8 mouse cellular contexts compared by ENCODE assay signal in the genomic region with DNA sequence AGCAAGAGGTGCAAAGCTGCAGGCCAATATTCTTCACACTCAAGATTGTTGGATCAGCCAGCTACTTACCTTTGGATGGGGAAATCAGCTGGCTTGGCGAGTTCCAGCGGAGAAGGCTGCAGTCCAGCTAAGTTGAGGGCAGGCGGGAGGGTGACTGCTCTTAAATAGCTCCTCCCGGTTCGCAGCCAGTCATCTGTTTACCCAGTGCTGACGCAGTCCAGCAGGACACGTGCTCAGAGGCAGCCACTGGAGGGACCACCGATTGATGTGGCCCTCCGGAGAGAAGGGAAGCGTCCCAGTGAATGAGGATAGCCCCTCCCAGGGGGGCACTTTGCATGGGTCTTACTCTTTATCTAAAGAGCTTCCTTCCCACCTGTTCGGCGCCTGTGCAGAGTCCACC. TPM values are rescaled to one million over a fixed set of nuclear protein-coding genes. Genes with fewer than 3 reads are reported as not detected.
A peak's percentile ranks its signal among the peaks of the same experiment; 100 is the strongest.
DNase-seq lines count a peak whose midpoint lies in the region; ATAC-seq and TF ChIP-seq lines count a peak whose summit lies in the region.

A gene (minus strand): TSS at position 166 of the 400 bp plus-strand sequence.

- peak within 1 kb of the TSS; percentile 70 for H3K4me2 ChIP-seq in forebrain, embryonic 16.5 days (ENCODE audit: low read length)
- peak within 1 kb of the TSS; percentile 51 for H3K4me2 ChIP-seq in lung, embryonic 14.5 days

- TF ChIP-seq CTCF in lung, embryonic 14.5 days (IDR thresholded peaks at IDR 0.05; ENCODE audit: low read depth): no peak

- no peak for ATAC-seq in forebrain, embryonic 16.5 days
- ATAC-seq in lung, embryonic 14.5 days (ENCODE audit: insufficient read depth): peak; percentile 83; the same call in 1 of the 2 replicates

- H3K4me3 ChIP-seq in forebrain, embryonic 16.5 days (replicated peaks; ENCODE audit: low read length): peak within 1 kb of the TSS; percentile 46
- peak within 1 kb of the TSS; percentile 23 for H3K4me3 ChIP-seq in lung, embryonic 14.5 days (ENCODE audit: low read depth, low read length)

- H3K9me3 ChIP-seq in forebrain, embryonic 16.5 days (ENCODE audit: control insufficient read depth, low read length): no peaks in the 10 kb centered on the region
- H3K9me3 ChIP-seq in lung, embryonic 14.5 days (ENCODE audit: low read depth, low read length): no peaks in the 10 kb centered on the region

- peaks cover 38% of the 10 kb centered on the region for H3K27me3 ChIP-seq in forebrain, embryonic 16.5 days (replicated peaks; ENCODE audit: control insufficient read depth, insufficient read depth, low read length)
- H3K27me3 ChIP-seq in lung, embryonic 14.5 days (ENCODE audit: insufficient read depth, low read length): peaks cover 49% of the 10 kb centered on the region

- H3K4me1 ChIP-seq in forebrain, embryonic 16.5 days (replicated peaks; ENCODE audit: control insufficient read depth, insufficient read depth, low read length): peaks cover 22% of the 10 kb centered on the region
- H3K4me1 ChIP-seq in lung, embryonic 14.5 days (ENCODE audit: insufficient read depth): no peaks in the 10 kb centered on the region

- H3K36me3 ChIP-seq in forebrain, embryonic 16.5 days (ENCODE audit: control insufficient read depth, insufficient read depth): no peaks in the 10 kb centered on the region
- H3K36me3 ChIP-seq in lung, embryonic 14.5 days (ENCODE audit: insufficient read depth): no peaks in the 10 kb centered on the region

- 4% methylated on average over 12 of the region's 12 CpGs for WGBS in forebrain, embryonic 16.5 days
- 1% methylated on average over 12 of the region's 12 CpGs for WGBS in lung, embryonic 14.5 days

- H3K27ac ChIP-seq in forebrain, embryonic 16.5 days (ENCODE audit: low read length): 0 out of 2 replicates have a peak within 1 kb of the TSS, but pooled peaks have one; percentile 14
- no peak within 1 kb of the TSS for H3K27ac ChIP-seq in lung, embryonic 14.5 days (ENCODE audit: low read depth)

- intact Hi-C loops in heart, postnatal 25 days (cut with DNase I): no loop called here

- DNase-seq in embryo, embryonic 10 days (ENCODE audit: low spot score): peak; percentile 83
- peak; percentile 3 for DNase-seq in heart, postnatal 25 days (ENCODE audit: low spot score)
- peak; percentile 60 to 66 for DNase-seq in layer of hippocampus, adult 18-20 months (ENCODE audit: low spot score in 2 of 2)
- peak; percentile 71 for DNase-seq in lung, embryonic 14.5 days
- peak; percentile 75 to 82 for DNase-seq in right cerebral cortex, adult 2 months (ENCODE audit: low spot score in 2 of 2)
- DNase-seq in MN1 (ENCODE audit: low spot score): no peak
- DNase-seq in ovary, postnatal 10 days (ENCODE audit: low spot score): no peak

- H3K9ac ChIP-seq in forebrain, embryonic 16.5 days (replicated peaks; ENCODE audit: low read depth, low read length): peak within 1 kb of the TSS; percentile 61
- H3K9ac ChIP-seq in lung, embryonic 14.5 days: no peak within 1 kb of the TSS

RNA-seq across cellular contexts. Expression of the gene that starts here (rescaled TPM):
- 26.4 and 60.5 TPM in 2 replicates for polyA plus RNA-seq in forebrain, embryonic 16.5 days (2015; fragmentation: Nextera tagmentation; extraction: Ambion mirVana)
- not detected for total RNA-seq in heart, postnatal 25 days (2021)
- total RNA-seq in layer of hippocampus, adult 18-20 months (2021): 100 to 1,000 TPM; 654 to 660 TPM
- polyA plus RNA-seq in lung, embryonic 14.5 days (2014; fragmentation: Nextera tagmentation; extraction: Ambion mirVana): not detected in 2 replicates

Comparison
In these comparisons a context has a peak if more than half of its experiments do, and no peak if none do; other contexts are left out.
1. RNA of the gene that starts here (total RNA-seq): 654 to 660 TPM in layer of hippocampus, adult 18-20 months; not detected in heart, postnatal 25 days; every median in the first group is over 100 times any median in the second.
2. RNA of the gene that starts here (polyA plus RNA-seq): 26.4 to 60.5 TPM in forebrain, embryonic 16.5 days; not detected in lung, embryonic 14.5 days; every median in the first group is over 10 times any median in the second.
3. Peak in DNase-seq in heart, postnatal 25 days; RNA of the gene not detected or under 1 TPM.
4. Peak in DNase-seq, ATAC-seq, H3K4me3 ChIP-seq and H3K4me2 ChIP-seq in lung, embryonic 14.5 days; RNA of the gene not detected or under 1 TPM.
5. DNase-seq: peak in embryo, embryonic 10 days (single experiment), layer of hippocampus, adult 18-20 months (2 of 2) and right cerebral cortex, adult 2 months (2 of 2); none in MN1 (single experiment) and ovary, postnatal 10 days (single experiment).